Mouse (Mus musculus): ENCODE measurements around the gene 1110051M20Rik.

1110051M20Rik gene

GRCm38 (mm10) chr2:91421641-91422040 lies 22.9 kb downstream of the 1110051M20Rik start:
- DNase-seq (ENCODE audit: low read depth, low spot score): no peak

- DNase-seq (ENCODE audit: low read depth, low spot score): no peak
Measured at GRCm38 (mm10) chr2:91413811-91414210, 30.7 kb downstream of the 1110051M20Rik start.

GRCm38 (mm10) chr2:91412361-91412760 lies 32.1 kb downstream of the 1110051M20Rik start:
- peak; percentile 31 for DNase-seq (ENCODE audit: low read depth, low spot score)

GRCm38 (mm10) chr2:91411473-91411872 lies 33.0 kb downstream of the 1110051M20Rik start:
- no peak for DNase-seq (ENCODE audit: low read depth, low spot score)

GRCm38 (mm10) chr2:91408031-91408430 lies 36.5 kb downstream of the 1110051M20Rik start:
- no peak for DNase-seq (ENCODE audit: low read depth, low spot score)

- DNase-seq (ENCODE audit: low read depth, low spot score): no peak
Measured at GRCm38 (mm10) chr2:91405071-91405470, 39.4 kb downstream of the 1110051M20Rik start.

GRCm38 (mm10) chr2:91399727-91400126 lies 44.8 kb downstream of the 1110051M20Rik start:
- peak; percentile 47 for DNase-seq (ENCODE audit: low read depth, low spot score)

- DNase-seq (ENCODE audit: low read depth, low spot score): no peak
Measured at GRCm38 (mm10) chr2:91399168-91399567, 45.3 kb downstream of the 1110051M20Rik start.

- DNase-seq (ENCODE audit: low read depth, low spot score): no peak
Measured at GRCm38 (mm10) chr2:91394078-91394477, 50.4 kb downstream of the 1110051M20Rik start.

- no peak for DNase-seq (ENCODE audit: low read depth, low spot score)
Measured at GRCm38 (mm10) chr2:91388738-91389137, 55.8 kb downstream of the 1110051M20Rik start.

GRCm38 (mm10) chr2:91388281-91388680 lies 56.2 kb downstream of the 1110051M20Rik start:
- DNase-seq (ENCODE audit: low read depth, low spot score): no peak

- no peak for DNase-seq (ENCODE audit: low read depth, low spot score)
Measured at GRCm38 (mm10) chr2:91387287-91387958, 57.1 kb downstream of the 1110051M20Rik start.

GRCm38 (mm10) chr2:91386547-91387286 lies 57.8 kb downstream of the 1110051M20Rik start:
- DNase-seq (ENCODE audit: low read depth, low spot score): no peak

GRCm38 (mm10) chr2:91383294-91383693 lies 61.2 kb downstream of the 1110051M20Rik start:
- no peak for DNase-seq (ENCODE audit: low read depth, low spot score)

GRCm38 (mm10) chr2:91377038-91377437 lies 67.5 kb downstream of the 1110051M20Rik start:
- DNase-seq (ENCODE audit: low read depth, low spot score): no peak

GRCm38 (mm10) chr2:91370314-91370713 lies 74.2 kb downstream of the 1110051M20Rik start:
- DNase-seq (ENCODE audit: low read depth, low spot score): no peak

GRCm38 (mm10) chr2:91363272-91363671 lies 81.2 kb downstream of the 1110051M20Rik start:
- no peak for DNase-seq (ENCODE audit: low read depth, low spot score)

- DNase-seq (ENCODE audit: low read depth, low spot score): no peak
Measured at GRCm38 (mm10) chr2:91361068-91361528, 83.4 kb downstream of the 1110051M20Rik start.

GRCm38 (mm10) chr2:91355767-91356166 lies 88.7 kb downstream of the 1110051M20Rik start:
- DNase-seq (ENCODE audit: low read depth, low spot score): no peak

GRCm38 (mm10) chr2:91354727-91355403 lies 89.6 kb downstream of the 1110051M20Rik start:
- DNase-seq (ENCODE audit: low read depth, low spot score): no peak

- DNase-seq (ENCODE audit: low read depth, low spot score): no peak
Measured at GRCm38 (mm10) chr2:91353854-91354253, 90.7 kb downstream of the 1110051M20Rik start.

- no peak for DNase-seq (ENCODE audit: low read depth, low spot score)
Measured at GRCm38 (mm10) chr2:91351841-91352240, 92.7 kb downstream of the 1110051M20Rik start.
